ENCODE assay signal across 8 mouse cellular contexts in the genomic region with DNA sequence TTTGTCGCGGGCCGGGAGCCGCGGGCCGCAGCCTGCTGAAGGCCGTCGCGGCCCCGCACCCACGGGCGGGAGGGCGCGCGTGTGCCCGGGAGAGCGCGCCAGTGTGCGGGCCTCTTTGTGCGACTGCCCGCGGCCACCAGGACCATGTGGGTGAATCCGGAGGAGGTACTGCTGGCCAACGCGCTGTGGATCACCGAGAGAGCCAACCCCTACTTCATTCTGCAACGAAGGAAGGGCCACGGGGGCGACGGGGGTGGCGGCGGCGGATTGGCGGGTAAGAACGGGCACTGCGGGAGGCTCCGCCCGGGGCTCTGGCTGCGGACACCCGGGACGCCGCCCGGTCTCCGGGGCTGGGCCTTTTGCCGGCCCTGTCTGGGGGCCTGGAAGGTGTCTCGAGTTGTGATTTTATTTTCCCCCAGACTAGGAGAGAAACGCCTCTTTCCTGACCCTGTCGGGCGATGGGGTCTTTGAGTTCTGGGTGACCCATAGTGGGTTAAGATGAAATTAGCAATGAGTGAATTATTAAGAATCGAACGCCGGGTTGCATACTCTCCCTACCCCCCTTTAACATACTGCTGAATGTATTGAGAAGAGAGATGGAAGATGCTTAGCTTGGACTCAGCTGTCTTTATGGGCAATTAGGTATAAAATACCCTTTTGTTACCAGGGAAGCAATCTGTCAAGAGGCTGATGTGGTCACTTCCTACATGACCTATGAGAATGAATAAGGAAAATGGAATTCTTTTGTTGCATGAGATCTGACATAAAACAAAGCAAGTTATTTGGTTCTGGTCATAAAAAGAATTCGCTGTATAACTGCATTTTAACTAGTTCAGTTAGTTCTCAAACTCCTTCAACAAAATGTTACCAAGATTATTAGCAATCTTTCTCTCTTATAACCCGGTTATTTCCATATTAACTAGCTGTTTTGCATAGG. TPM values are rescaled to one million over a fixed set of nuclear protein-coding genes. Genes with fewer than 3 reads are reported as not detected.
DNase-seq lines count a peak whose midpoint lies in the region; ATAC-seq lines count a peak whose summit lies in the region.

Gm10645 (minus strand) TSS at position 240 of the 937 bp plus-strand sequence.

- H3K4me2 ChIP-seq in embryonic facial prominence, embryonic 13.5 days: peak within 1 kb of the TSS; percentile 86

- H3K9ac ChIP-seq in embryonic facial prominence, embryonic 13.5 days: peak within 1 kb of the TSS; percentile 84

- peak; percentile 45 for DNase-seq in layer of hippocampus, adult 11-12 months (ENCODE audit: low spot score)
- no peak for DNase-seq in layer of hippocampus, adult 9-10 months (ENCODE audit: low spot score)
- DNase-seq in heart, adult 8-10 months (ENCODE audit: low spot score): peak; percentile 13
- peak; percentile 35 for DNase-seq in kidney, adult 18-20 months
- DNase-seq in limb, embryonic 10.5 days (ENCODE audit: low spot score): peak; percentile 76
- peak; percentile 69 for DNase-seq in right cerebral cortex, postnatal 25 days

- peaks cover 8% of the 10 kb centered on the region for H3K4me1 ChIP-seq in embryonic facial prominence, embryonic 13.5 days
- peaks cover 13% of the 10 kb centered on the region; the same call in 1 of the 2 replicates for H3K4me1 ChIP-seq in limb, embryonic 10.5 days

- ATAC-seq in embryonic facial prominence, embryonic 13.5 days (ENCODE audit: insufficient number of reproducible peaks, insufficient read depth, low FRiP score, low TSS enrichment, low read depth): peak; percentile 22; the same call in 1 of the 2 replicates
- peak; percentile 24 for ATAC-seq in megakaryocyte progenitor cell, adult 5-6 weeks (replicated peaks; ENCODE audit: poor library complexity)

- no peaks in the 10 kb centered on the region for H3K9me3 ChIP-seq in embryonic facial prominence, embryonic 13.5 days
- no peaks in the 10 kb centered on the region for H3K9me3 ChIP-seq in limb, embryonic 10.5 days (replicated peaks)

- H3K4me3 ChIP-seq in embryonic facial prominence, embryonic 13.5 days: peak within 1 kb of the TSS; percentile 74
- peak within 1 kb of the TSS; percentile 71 for H3K4me3 ChIP-seq in limb, embryonic 10.5 days

- peaks cover 14% of the 10 kb centered on the region for H3K27me3 ChIP-seq in embryonic facial prominence, embryonic 13.5 days
- H3K27me3 ChIP-seq in limb, embryonic 10.5 days (ENCODE audit: low read depth, poor library complexity, severe bottlenecking): peaks cover 8% of the 10 kb centered on the region; the same call in 1 of the 2 replicates

- H3K27ac ChIP-seq in embryonic facial prominence, embryonic 13.5 days: peak within 1 kb of the TSS; percentile 70
- peak within 1 kb of the TSS; percentile 91 for H3K27ac ChIP-seq in limb, embryonic 10.5 days

- no peaks in the 10 kb centered on the region for H3K36me3 ChIP-seq in embryonic facial prominence, embryonic 13.5 days
- no peaks in the 10 kb centered on the region for H3K36me3 ChIP-seq in limb, embryonic 10.5 days

- 3% methylated on average over 54 of the region's 54 CpGs for WGBS in embryonic facial prominence, embryonic 13.5 days
- WGBS in limb, embryonic 10.5 days: 4% methylated on average over 41 of the region's 54 CpGs

RNA-seq across cellular contexts. Expression of gene Gm10645, which starts in this region (rescaled TPM):
- polyA plus RNA-seq in embryonic facial prominence, embryonic 13.5 days (2015; fragmentation: Nextera tagmentation; extraction: Ambion mirVana): 1.4 and 2.6 TPM in 2 replicates
- not detected for total RNA-seq in heart, adult 8-10 months (2022)
- 0.60 and 1.3 TPM in 2 replicates for polyA plus RNA-seq in limb, embryonic 10.5 days (2016; fragmentation: Nextera tagmentation; extraction: Ambion mirVana)
- 0.12 TPM in 1 of 2 replicates, not detected in the other for total RNA-seq in megakaryocyte progenitor cell, adult 5-6 weeks (2015)
- not detected in 2 replicates for total RNA-seq in megakaryocyte progenitor cell, adult 5-6 weeks (2017)

Comparison
In these comparisons a context has a peak if more than half of its experiments do, and no peak if none do; other contexts are left out.
1. Peak in DNase-seq in heart, adult 8-10 months; RNA of the gene not detected or under 1 TPM.
2. Peak in ATAC-seq in megakaryocyte progenitor cell, adult 5-6 weeks; RNA of the gene not detected or under 1 TPM.